Mouse (Mus musculus) naive thymus-derived CD4-positive, alpha-beta T cell, adult 2 months (primary cell): ENCODE results near the gene Ryr3.

Source experiments
- DNase-seq: peaks from one replicate; pipeline ENCODE4 v3.0.0-alpha.2; 2011; ENCODE audit warnings: low read depth

The Ryr3 gene

DNA sequence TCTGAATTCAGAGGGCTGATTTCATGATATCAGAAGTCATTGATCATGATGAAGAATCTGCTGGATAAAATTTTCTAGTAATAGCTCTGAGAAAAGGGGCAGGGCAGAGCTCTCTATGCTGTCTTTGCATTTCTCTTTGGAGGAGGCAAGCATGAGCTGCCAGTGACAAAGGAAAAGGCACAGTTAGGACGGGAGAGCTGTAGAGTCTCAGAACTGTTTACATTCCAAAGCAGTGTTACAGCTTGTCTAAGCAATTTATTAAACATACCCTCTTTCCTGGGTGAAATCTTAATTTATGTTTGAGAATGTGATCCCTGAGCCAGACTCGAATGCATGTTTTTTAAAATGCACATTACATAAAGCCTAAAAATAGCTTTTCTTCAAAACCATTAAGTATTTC lies 435.3 kb downstream of the Ryr3 start:
- DNase-seq, result no peak

DNA sequence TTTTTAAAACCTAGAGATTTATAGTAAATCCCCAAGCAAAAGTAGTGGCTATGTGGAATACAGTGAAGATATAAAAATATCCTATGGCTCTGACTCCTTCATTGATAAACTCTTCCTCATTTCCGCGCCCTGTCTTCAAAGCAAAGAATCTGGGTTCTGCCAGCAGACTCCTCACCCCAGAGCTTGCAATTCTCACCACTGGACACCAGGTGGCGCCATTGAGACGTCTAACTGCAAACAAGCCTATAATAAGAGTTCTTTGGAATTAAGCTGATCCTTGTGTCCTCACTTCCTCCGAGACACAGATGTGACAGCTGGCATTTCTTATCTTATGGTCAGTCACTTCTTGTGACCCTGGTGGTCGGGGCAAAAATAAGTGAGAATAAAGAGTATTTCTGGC lies 442.1 kb downstream of the Ryr3 start:
- DNase-seq, result peak; percentile 70

DNA sequence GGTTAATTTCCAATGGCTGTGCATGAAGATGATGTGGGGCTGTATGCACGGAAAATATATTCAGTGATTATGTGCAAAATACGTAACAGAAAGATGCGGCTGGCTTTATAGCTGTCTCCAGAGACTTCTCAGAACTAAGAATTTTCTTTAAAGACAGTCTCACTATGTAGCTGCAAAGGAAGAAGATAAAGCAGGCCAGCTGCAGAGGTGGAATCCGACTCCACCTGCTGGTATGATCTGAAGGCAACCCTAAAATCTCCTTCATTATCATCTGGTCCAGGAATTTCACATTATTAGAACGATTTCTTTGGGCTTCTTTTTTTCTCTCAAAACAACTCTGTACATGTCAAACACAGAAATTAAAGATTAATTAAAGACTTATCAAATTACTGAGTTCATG lies 449.2 kb downstream of the Ryr3 start:
- peak; percentile 12 for DNase-seq

DNA sequence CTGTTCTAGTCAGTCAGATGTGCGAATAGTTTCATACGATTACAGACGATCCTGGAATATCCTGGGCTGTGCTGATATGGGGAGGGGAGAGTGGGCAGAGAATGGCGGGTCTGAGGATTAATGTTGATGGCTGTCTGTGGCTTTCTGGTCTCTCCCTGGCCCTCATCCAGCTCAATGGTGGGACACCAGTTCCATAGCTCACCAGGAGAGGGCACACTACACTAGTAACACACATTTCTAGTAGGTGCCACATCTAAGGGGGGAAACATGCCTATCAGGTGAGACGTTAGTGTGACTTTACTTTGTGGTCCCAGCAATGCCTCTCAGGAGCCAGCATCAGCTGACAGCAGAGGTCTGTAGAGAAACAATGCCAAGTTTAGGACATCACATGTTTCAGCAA lies 451.9 kb downstream of the Ryr3 start:
- DNase-seq, result peak; percentile 50

DNA sequence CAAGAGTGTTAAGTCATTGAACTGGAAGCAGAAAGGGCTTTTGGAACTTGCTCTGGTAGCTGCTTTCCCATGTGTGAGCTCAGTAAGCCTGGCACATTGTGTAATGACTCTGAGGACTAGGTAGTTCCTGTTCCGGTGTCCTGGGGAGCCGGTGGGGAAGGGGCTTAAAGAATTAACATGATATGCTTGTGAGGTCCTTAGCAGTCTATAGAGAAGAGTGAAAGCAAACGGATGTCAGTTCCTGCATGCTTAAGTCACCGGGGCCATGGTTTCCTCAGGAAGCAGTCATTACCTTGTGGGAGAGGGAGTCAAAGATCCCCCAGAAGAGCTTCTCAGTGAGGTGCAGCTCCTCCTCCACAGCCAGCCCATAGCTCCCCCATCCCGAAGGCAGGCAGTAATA lies 452.6 kb downstream of the Ryr3 start:
- DNase-seq, result no peak

DNA sequence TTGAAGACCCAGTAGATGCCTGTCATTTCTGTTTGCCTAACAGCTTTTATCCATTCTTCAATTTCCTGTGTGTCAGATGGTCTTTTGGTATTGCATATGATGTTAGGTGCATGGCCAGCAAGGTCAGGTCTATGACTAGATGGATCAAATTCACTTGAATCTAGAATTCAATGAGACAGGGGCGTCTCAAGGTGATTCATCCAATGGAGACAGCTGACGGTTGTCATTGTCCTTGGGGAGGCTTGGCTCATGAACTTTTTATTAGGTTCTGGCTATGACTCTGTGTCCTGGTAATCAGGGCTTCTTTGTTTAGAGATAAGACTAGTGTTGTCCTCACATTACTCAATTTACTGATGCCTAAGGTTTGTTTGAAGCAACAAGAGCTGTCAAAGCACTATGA lies 454.9 kb downstream of the Ryr3 start:
- DNase-seq, result no peak

DNA sequence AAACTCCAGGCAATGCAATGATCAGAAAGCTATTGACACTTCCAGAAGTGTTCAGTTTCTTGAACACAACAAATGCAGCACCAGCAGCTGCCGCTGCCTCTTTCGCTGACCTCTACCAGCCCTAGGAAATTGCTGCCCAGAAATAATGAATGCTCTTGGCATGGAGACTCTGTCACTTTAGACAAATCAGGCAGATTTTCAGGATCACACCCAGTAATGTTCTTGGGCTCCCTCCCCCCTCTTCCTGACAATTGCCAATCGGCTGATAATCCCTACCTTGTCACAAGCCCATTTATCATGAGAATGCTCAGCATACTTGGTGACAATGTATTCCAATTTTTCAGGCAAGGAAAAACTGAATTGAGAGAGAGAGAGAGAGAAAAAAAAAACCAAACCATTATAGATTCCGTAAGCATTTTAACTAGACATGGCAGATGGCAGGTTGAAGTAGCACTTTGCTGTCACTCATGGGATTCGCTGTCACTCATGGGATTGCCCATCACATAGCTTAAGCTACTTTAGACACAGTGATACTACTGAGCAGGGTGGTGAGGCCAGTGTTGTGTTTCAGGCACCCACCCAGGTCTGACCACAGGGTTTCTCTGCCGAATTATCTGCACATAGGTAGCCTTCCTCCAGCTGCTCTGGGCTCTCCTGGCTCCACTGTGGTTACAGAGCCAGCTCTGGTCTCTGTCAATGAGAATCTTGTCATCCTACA lies 455.5 kb downstream of the Ryr3 start:
- DNase-seq, result no peak

DNA sequence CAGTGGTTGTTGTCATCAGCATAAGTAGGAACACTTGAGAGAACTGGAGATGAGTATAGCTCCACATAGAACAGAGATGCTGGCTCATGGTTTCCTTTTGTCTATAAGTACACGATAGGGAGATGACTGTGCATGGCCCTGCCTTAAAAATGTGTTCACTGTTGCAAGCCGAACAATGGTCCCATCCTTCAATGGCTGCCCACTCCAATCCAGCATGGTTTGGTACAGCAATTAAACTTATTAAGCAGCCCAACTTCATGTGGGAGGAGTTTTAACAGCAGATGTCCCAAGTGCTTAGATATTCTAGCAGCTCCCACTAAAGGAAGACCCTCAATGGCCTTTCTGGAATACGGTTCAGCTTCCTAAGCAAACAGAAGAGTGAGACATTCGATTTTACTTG lies 456.2 kb downstream of the Ryr3 start:
- no peak for DNase-seq

DNA sequence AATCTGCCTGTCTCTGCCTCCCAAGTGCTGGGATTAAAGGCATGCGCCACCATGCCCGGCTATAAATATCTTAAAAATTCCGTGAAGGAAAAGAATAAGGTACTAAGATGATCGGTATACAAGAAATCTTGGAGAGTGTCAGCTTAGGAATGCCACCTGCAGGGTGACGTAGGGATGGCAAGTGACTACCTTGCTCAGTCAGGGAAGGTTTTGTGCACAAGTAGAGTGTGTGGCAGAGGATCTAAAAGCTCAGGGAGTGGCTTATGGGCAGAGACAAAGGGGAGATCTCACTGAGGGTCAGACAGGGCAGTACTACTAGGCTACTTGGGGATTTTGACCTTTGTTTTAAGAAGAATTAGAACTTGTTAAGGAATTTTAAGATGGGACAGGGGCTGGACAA lies 457.2 kb downstream of the Ryr3 start:
- DNase-seq, result peak; percentile 21

DNA sequence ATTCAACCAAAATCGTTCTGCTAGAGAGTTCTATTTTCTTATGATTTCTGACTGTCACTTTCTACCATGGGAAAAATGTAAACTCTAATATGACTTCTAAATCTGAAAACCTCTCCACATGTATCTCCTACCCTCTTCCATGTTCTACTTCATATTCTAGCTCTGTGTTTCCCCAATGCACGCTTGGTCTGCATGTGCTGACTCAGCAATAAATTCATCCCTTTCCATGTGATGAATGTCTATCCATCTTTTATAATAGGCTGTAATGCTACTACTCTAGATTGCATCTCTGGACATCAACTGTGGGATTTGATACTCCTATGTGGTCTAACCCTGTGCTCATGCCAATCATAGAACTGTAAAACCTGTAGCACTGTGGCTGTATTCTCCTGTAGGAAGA lies 458.2 kb downstream of the Ryr3 start:
- no peak for DNase-seq

DNA sequence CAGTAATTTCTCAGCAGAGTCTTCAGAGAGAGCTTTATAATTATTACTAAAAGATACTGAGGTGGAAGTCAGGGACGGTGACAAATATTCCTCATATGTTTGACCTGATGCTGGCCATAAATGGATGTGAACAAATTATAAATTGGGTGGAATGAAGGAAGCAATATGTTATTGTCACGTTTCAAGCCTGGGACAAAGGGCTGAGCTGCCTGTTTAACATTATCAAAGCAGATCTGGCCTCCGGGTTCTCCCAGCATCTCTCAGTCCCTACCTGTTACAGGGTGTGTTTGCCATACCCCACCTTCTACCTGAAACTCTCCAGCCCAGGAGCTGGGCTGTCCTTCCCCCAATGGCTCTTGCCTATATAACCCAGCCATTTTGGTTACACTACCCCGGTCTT lies 463.6 kb downstream of the Ryr3 start:
- no peak for DNase-seq

DNA sequence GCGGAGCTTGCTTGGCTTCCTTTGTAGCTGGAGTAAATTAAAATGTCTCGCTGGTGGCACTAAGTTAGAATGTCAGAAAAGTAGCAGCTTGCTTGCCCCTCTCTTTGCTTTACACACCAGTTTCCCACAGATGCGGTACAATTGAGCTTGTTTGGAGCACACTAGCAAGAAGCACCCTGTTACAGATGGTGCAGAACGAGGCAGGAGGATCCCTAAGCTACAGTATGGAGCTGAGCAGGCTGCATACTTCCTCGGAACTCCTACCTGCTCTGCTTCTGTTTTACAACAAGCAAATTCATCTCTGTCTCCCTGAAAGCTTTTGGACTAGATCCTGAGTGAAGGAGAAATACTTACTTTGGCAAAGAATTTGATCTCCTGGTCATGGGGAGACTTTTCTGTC lies 465.5 kb downstream of the Ryr3 start:
- DNase-seq, result no peak

DNA sequence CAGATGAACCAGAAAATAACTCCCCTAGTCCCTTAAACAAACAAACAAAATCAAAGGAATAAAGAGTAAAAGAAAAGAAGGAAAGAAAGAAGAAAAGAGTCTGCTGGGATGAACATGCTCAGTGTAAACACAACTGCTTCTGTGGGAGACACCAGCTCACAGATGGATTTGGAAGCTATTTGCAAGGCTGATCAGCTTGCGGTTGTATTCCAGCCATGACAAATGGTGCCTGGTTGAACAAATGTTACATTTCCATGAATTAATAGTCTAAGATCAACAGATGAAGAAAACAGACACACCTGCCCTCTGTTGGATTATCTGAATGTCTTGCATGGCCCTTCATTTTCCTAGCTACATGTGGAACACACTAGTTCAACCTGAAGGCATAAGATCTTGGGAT lies 468.4 kb downstream of the Ryr3 start:
- DNase-seq, result no peak

DNA sequence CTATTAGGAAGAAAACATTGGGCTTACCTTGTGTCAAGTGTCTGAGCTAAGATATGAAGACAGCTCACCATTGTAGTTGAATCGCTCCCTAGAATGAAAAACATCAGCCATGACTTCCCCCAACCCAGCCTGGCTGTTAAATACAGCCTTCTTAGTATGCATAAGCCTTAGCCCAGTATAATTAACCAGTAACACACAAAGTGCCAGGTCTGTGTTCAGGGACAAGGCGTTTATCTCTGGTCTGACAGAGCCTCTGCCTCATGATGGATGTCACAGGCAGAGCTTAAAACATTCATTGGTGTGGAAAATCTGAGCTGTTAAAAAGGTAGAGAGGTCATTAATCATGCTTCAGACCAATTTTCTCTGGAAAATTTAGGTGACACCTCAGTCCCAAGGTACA lies 484.0 kb downstream of the Ryr3 start:
- no peak for DNase-seq

DNA sequence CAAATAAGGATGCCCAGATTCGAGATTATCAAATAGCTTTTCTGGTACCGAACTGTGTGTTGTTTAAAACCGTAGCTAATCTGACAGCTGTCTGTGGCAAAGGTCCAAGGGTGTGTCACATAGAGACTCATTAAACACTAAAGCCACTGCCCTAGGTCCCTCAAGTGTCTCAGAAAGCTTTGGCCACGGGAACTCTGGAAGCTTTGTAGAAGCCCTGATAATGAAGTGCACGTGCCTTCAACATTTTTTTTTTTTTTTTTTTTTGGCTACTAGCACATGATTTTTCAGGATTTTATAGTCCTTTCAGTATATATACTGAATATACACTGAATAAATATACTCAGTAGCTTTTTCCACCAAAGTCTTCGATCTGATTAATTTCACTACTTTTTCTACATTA lies 489.1 kb downstream of the Ryr3 start:
- no peak for DNase-seq

DNA sequence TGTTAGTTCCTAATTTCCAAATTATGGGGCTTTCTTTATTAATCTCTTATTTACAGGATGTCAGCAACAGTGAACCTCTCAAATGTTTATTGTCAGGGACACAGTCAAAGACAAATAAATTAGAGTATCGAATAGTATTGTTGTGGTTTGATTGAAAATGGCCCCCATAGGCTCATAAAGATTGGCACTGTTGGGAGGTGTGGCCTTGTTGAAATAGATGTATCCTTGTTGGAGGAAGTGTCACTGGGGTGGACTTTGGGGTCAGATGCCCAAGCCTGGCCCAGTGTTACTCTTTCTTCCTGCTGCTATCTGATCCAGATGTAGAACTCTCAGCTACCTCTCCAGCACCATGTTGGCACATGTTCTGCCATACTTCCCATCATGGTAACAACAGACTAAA lies 495.7 kb downstream of the Ryr3 start:
- no peak for DNase-seq

DNA sequence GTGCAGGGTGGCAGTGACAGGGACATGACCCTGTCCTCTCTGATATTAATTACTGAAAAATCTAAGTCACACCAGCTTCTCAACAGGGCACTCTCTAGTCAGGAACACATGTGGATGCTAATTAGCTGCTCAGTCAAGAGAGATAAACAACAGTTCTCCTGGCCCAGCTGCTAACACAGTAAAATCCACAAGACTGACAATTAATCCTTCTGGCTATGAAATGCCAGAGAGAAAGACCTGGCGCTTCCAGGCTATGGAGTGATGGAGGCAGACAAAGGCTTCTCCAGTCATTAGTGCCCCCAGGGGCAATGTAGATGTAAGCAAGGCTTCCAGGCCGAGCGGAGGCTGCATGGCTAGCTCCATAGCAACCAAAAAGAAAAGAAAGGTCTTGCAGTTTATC lies 496.2 kb downstream of the Ryr3 start:
- no peak for DNase-seq

DNA sequence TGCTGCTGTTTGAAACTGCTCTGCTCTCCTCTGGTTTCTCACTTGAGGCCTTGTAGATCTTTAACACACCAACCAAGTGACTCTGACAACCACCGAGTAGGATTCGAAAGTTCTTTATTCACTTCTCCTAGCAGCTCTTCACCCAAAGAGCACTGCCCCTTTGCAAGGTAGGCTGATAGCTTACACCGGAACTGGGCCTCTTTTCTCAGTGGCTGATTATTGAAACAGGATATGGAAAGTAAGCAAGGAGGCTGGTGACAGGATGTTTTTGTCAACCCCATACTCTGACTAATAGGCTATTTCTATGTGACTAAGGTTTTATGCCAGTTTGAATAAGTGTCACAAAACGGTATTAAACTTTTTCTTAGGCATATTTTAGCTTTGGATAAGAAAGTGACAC lies 502.2 kb downstream of the Ryr3 start:
- peak; percentile 65 for DNase-seq

DNA sequence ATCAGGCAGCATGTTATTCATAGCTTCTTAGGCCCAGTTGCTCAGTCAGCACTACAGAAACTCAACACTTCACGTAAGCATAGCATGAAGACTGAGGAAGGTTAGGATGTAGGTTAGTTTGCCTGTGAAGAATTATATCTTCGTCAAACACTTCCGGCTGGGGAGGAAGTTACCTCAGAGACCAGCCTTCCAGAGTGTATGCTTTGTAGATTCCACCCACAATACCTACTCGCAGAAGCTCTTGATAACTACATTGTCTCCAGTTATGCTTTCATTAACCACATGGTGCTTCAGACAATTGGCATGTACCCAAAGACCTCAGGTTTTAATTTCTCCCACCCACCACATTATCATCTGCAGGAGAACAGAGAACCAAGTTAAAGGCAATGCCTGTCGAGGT lies 535.1 kb downstream of the Ryr3 start:
- DNase-seq, result no peak

DNA sequence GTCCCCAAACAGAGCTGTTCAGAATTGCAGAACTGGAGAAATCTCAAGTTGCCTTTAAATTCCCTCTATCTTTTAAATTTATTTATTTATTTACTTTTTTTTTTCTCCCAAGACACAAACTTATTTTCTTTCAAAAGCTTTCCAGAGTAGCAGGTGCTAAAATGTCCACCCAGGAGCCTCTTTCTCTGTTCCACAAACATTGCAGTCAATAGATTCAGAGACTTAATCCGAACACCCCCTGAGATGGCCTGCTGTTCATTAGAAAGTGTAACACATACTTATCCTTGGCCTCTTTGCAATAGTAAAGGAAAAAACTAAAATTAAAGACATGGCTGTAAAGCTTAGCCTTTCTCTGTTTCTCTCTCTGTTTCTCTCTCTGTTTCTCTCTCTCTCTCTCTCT lies 539.6 kb downstream of the Ryr3 start:
- no peak for DNase-seq

DNA sequence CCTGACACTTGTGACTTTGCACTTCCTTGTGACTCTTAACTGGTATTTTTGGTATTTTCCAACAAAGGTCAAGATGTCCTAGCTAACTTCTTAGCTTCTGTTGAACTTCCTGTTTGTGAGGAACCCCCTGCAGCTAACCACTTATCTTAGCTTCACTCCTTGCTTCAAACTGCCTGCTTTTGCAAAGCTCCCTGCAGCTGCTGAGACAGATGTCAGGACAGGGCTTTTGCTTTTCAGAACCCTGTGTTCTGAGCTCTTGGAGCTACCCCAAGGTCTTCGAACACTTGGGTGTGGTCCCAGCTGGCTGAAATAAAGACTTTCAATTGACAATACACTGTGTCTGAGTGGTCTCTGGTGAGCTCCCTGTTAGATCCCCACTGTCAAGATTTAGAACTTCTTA lies 540.2 kb downstream of the Ryr3 start:
- peak; percentile 11 for DNase-seq

DNA sequence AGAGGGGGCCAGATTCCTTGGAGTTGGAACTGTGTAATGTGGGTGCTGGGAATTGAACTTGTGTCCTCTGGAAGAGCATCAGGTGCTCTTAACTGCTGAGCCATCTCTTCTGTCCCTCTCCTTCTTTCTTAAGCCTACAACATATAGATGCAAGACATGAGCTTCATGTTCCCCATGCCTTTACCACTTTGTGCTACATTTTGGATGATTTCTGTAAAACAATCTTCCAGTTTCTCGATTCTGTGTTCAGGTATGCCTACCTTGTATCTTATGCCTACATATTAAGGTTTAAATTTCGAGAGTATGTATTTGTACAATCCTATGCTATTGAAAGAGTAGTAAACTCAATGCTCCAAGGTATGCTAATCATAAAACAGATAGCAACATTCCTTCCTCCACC lies 540.7 kb downstream of the Ryr3 start:
- DNase-seq, result no peak

DNA sequence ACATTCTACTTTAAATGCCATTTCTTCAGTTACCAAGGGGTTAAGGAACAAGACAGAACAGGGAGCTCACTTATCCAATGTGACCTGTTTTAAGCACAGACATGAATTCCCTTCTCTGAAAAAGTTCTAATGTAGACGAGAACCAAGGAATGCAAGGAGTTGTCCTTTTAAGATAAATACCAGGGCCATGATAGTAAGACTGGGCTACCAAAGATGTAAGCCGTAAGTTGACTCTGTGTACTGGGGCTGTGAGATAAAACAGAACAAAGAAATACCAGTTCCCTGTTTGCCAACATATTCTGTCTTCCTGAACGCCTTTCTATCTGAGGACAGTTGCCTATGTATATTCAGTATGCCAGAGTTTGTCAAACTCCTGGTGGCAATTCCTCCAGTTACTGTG lies 547.4 kb downstream of the Ryr3 start:
- DNase-seq, result no peak

DNA sequence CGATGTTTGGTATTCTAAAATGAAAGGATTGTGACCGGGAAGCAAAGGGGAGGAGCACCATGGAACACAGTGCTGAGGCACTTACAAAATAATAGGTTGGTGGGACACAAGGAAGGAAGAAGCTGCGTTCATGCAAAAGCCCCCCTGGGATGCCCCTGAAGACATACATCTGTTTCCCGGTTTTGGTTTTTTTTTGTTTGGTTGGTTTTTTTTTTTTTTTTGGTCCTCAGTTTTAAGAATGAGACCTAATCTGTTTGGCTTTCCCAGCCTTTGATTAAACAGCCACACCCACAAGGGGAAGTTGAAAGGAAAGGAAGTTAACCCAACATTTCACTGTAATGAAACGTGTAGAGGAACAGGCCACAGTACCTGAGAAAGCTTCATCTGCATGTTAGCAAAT lies 560.8 kb downstream of the Ryr3 start:
- peak; percentile 9 for DNase-seq

DNA sequence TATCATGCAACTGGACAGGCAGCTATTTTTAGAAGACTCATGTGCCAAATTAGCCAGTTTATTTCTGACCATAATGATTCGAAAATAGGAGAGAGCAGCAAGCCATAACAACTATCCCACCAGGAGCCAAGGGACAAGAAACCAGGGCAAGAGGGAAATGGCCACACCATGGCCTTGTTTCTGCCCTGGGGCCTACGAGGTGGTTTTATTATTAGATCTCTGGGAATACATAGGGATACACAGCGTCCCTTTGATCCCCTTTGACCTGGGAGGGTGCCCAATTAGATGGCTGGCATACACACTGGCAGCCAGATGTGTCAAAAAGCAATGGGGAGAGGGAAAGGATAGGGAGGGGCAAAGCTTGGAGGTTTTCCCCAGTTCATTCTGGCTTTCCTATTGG lies 563.1 kb downstream of the Ryr3 start:
- DNase-seq, result no peak
